Mouse (Mus musculus): ENCODE measurements around the gene Syngr1.

- TF ChIP-seq POLR2A (IDR thresholded peaks at IDR 0.05; ENCODE audit: low read depth, low read length) (no peak), CTCF (IDR thresholded peaks at IDR 0.05; ENCODE audit: borderline replicate concordance, insufficient read depth, low read length) (no peak)
Measured at GRCm38 (mm10) chr15:80131421-80131820, 40.3 kb downstream of the Syngr1 start.

Measured in embryonic fibroblast, embryonic 13.5 days (primary cell).